Mouse (Mus musculus): ENCODE measurements around the gene Srm.

GRCm38 (mm10) chr4:148641121-148641520, 49.8 kb downstream of the Srm start:
- TF ChIP-seq MAX (IDR thresholded peaks at IDR 0.05; ENCODE audit: low read depth) (no peak), POLR2A (IDR thresholded peaks at IDR 0.05; ENCODE audit: insufficient read length, low read depth) (no peak), USF1 (IDR thresholded peaks at IDR 0.05; ENCODE audit: low read depth) (no peak), SRF (IDR thresholded peaks at IDR 0.05; ENCODE audit: control insufficient read depth, insufficient read length, low read depth) (no peak), E2F4 (IDR thresholded peaks at IDR 0.05; ENCODE audit: insufficient read depth) (no peak), TCF12 (IDR thresholded peaks at IDR 0.05; ENCODE audit: insufficient read depth, poor library complexity, severe bottlenecking) (no peak), POLR2AphosphoS2 (IDR thresholded peaks at IDR 0.05; ENCODE audit: insufficient read length, low read depth) (no peak), TCF3 (IDR thresholded peaks at IDR 0.05; ENCODE audit: insufficient read length, low read depth) (no peak), CEBPB (IDR thresholded peaks at IDR 0.05; ENCODE audit: insufficient read depth, poor library complexity, severe bottlenecking) (no peak)

Measured in myocyte (in vitro differentiated cells).